Mouse (Mus musculus) lung, postnatal 0 days (tissue): ENCODE results near the gene Celf2. TPM values are rescaled to one million over a fixed set of nuclear protein-coding genes. Genes with fewer than 3 reads are reported as not detected.

Experiments used
- ATAC-seq: fragments of 200-750 bp; cut with Nextera tagmentation; 2 replicates; pipeline ENCODE4 v1.8.0; 2017; ENCODE audit warnings: moderate library complexity
- DNase-seq: peaks from one replicate; pipeline ENCODE4 v3.0.0-alpha.2; 2016; ENCODE audit warnings: low spot score
- H3K27ac ChIP-seq: fragments of 300-500 bp; sonication (generic); 2 replicates; pipeline ENCODE4 v1.5.1; 2014; ENCODE audit warnings: antibody characterized with exemption, mild to moderate bottlenecking, low read length, mixed read lengths
- H3K27me3 ChIP-seq: fragments of 300-500 bp; sonication (generic); replicated peaks from 2 replicates; pipeline ENCODE4 v1.6.1; 2014; ENCODE audit warnings: low read length, mixed read lengths; ENCODE audit not compliant: insufficient read depth
- H3K36me3 ChIP-seq: fragments of 300-500 bp; sonication (generic); 2 replicates; pipeline ENCODE4 v1.6.1; 2014; ENCODE audit warnings: low read length, mixed read lengths; ENCODE audit not compliant: insufficient read depth
- H3K4me1 ChIP-seq: fragments of 300-500 bp; sonication (generic); 2 replicates; pipeline ENCODE4 v1.6.1; 2014; ENCODE audit warnings: antibody characterized with exemption, low read depth, low read length, mixed read lengths; ENCODE audit not compliant: insufficient read depth
- H3K4me2 ChIP-seq: fragments of 300-500 bp; sonication (generic); replicated peaks from 2 replicates; pipeline ENCODE4 v1.6.1; 2014; ENCODE audit warnings: low read depth, mild to moderate bottlenecking, low read length, moderate library complexity, mixed read lengths
- H3K4me3 ChIP-seq: fragments of 300-500 bp; sonication (generic); 2 replicates; pipeline ENCODE4 v1.5.1; 2014; ENCODE audit warnings: low read depth, low read length
- H3K9ac ChIP-seq: fragments of 300-500 bp; sonication (generic); replicated peaks from 2 replicates; pipeline ENCODE4 v1.6.1; 2014; ENCODE audit warnings: low read depth, mild to moderate bottlenecking
- H3K9me3 ChIP-seq: fragments of 300-500 bp; sonication (generic); 2 replicates; pipeline ENCODE4 v1.6.1; 2016; ENCODE audit warnings: low read length, mixed read lengths
- CTCF ChIP-seq: IDR thresholded peaks from 2 replicates; pipeline ENCODE4 v1.5.1; 2016; ENCODE audit warnings: antibody characterized with exemption, mild to moderate bottlenecking
- EP300 ChIP-seq: IDR thresholded peaks from 2 replicates; pipeline ENCODE4 v1.6.1; 2016; ENCODE audit warnings: antibody characterized with exemption, mild to moderate bottlenecking, control low read depth
- WGBS: fragments of 180-500 bp; shearing (Covaris S2); extraction: QIAGEN DNeasy Blood & Tissue Kit; methylation state at CpG from one replicate; pipeline ENCODE4 v1.1.7; 2014; 5-methylcytosine and 5-hydroxymethylcytosine counted together
- polyA plus RNA-seq: library from polyadenylated mRNA; unstranded; fragments of >200 nt; fragmentation: Nextera tagmentation; extraction: Ambion mirVana; gene quantifications from 2 replicates; pipeline ENCODE4 v1.2.1, GENCODE M21; 2015

The Celf2 gene
- polyA plus RNA-seq, 1 experiment from 2014 or later = 49.6 TPM

DNA sequence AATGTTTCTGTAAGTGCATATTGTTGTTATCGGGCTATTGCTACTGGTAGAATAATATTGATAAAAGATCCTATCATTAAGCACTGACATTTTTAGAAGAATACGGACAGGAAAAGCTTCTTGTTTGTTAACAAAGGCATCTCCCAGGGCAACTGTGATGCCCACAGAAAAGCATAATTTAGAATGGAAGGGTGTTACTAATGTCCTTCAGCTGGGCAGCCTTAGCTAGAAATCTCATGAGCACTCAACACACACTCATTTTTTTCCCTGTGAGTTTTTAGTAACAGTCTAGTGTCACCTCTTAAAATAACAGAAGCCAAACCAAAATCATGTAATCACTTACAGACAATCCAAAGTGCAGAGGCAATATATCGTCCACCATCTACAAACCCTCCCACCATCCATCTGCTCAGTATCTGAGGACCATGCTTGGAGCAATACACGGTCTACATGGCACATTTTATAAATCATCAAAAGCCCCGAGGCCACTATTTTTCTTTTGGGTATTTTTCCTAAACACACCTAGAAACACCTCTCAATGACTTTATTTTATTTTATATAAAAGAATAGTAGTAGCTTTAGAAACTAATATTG, 713.3 kb downstream of the Celf2 start:
- H3K9ac ChIP-seq = no peak overlapping the region
- H3K27ac ChIP-seq = no peak overlapping the region
- ATAC-seq (no peak), DNase-seq (no peak)
- H3K4me1 ChIP-seq = peaks cover 5% of the 10 kb centered on the region; the same call in 1 of the 2 replicates
- no peaks in the 10 kb centered on the region for H3K36me3 ChIP-seq
- no peak overlapping the region for H3K4me2 ChIP-seq
- no peaks in the 10 kb centered on the region for H3K27me3 ChIP-seq
- WGBS = 45% methylated on average over 5 of the region's 5 CpGs
- no peaks in the 10 kb centered on the region for H3K9me3 ChIP-seq
- H3K4me3 ChIP-seq = no peak overlapping the region
- TF ChIP-seq CTCF (no peak), EP300 (no peak)

DNA sequence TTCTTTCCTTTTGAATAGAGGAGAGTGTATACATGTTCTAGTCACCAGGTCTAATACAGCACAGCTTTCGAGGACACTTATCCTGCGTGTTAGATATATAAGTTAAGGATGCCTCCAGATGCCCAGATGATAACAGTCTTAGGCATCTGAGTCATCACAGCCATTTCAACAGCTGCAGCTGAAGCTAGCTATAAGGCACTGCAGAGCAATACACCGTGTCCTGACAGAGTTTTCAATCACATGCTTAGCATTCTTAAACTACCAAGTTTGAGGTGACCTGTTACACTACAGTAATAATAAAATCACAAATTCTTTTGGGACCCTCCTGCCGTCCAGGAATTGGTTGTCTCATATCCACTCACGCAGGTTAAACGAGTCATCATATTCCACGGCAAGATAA, 714.5 kb downstream of the Celf2 start:
- no peak overlapping the region for H3K4me3 ChIP-seq
- no peaks in the 10 kb centered on the region for H3K36me3 ChIP-seq
- no peaks in the 10 kb centered on the region for H3K27me3 ChIP-seq
- H3K27ac ChIP-seq = no peak overlapping the region
- DNase-seq (no peak), ATAC-seq (no peak)
- H3K9ac ChIP-seq = no peak overlapping the region
- no peaks in the 10 kb centered on the region for H3K9me3 ChIP-seq
- 64% methylated on average over 7 of the region's 7 CpGs for WGBS
- peaks cover 5% of the 10 kb centered on the region; the same call in 1 of the 2 replicates for H3K4me1 ChIP-seq
- no peak for TF ChIP-seq EP300
- TF ChIP-seq CTCF = no peak
- no peak overlapping the region for H3K4me2 ChIP-seq

GRCm38 (mm10) chr2:6790876-6791275, 718.5 kb downstream of the Celf2 start:
- Histone ChIP-seq H3K4me2 (no peak overlapping the region), H3K9me3 (no peaks in the 10 kb centered on the region), H3K27me3 (no peaks in the 10 kb centered on the region), H3K36me3 (no peaks in the 10 kb centered on the region), H3K9ac (no peak overlapping the region), H3K27ac (no peak overlapping the region), H3K4me1 (peaks cover 5% of the 10 kb centered on the region; the same call in 1 of the 2 replicates), H3K4me3 (no peak overlapping the region)
- DNase-seq = no peak
- WGBS = 83% methylated on average over 2 of the region's 2 CpGs
- ATAC-seq = no peak
- TF ChIP-seq CTCF (no peak), EP300 (no peak)

DNA sequence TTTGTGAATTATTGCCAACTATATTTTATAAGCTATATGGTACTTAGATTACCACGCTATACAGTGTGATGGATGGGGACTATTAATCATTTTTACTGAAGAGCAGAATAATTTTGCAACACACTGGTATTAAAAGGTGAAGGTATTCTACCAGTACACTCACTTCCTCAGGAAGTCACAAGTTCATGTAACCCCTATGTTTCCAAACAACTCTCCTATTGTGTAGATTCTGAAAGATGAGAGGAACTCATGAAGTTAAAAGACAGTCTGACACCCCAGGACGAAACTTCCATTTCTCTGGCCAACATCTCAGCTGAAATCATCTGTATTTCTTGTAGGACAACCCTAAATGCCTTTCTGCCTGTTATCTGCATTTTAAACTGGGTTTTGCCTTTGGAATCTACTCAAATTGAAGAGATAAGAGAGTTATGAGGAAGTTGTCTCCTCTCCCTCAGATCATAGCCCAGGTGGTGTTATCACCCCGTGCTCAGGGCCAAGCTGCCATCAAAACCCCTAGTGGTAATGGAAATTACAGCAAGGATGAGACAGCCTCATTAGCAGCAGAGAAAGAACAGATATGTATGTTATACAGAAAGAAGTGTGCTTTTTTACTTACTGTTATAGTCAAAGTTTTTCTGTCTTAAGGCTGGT, 722.7 kb downstream of the Celf2 start:
- 58% methylated on average over 3 of the region's 3 CpGs for WGBS
- Histone ChIP-seq H3K9me3 (no peaks in the 10 kb centered on the region), H3K4me3 (no peak overlapping the region), H3K9ac (no peak overlapping the region), H3K36me3 (no peaks in the 10 kb centered on the region), H3K4me2 (no peak overlapping the region), H3K27ac (no peak overlapping the region), H3K27me3 (no peaks in the 10 kb centered on the region), H3K4me1 (no peaks in the 10 kb centered on the region)
- TF ChIP-seq EP300 (no peak), CTCF (peak; percentile 43)
- ATAC-seq (no peak), DNase-seq (no peak)

- Histone ChIP-seq H3K9ac (no peak overlapping the region), H3K4me1 (no peaks in the 10 kb centered on the region), H3K36me3 (no peaks in the 10 kb centered on the region), H3K9me3 (no peaks in the 10 kb centered on the region), H3K27ac (no peak overlapping the region), H3K4me2 (no peak overlapping the region), H3K4me3 (no peak overlapping the region), H3K27me3 (no peaks in the 10 kb centered on the region)
- ATAC-seq (no peak), DNase-seq (no peak)
- no peak for TF ChIP-seq EP300
- no peak for TF ChIP-seq CTCF
- WGBS = 93% methylated on average over 2 of the region's 2 CpGs
These were observed 739.1 kb downstream of the Celf2 start for GRCm38 (mm10) chr2:6770214-6770613.

DNA sequence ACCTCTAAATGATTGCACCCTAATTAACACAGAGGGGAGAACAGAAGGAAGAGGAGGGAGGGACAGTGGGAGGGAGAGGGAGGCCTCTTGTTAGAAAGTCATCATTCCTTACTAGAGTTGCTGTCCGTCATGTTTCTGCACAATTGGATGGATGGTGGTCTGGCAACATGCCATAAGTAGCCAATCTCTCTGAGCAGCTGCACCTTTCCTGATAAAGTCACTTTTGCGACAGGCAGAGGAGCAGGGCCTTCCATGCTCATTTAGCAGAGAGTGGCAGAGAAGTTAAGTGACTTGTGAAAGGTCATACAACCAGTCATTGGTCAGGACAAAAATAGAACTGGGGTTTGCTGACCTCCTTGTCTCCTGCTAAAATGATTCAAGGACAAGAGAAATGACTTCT, 747.0 kb downstream of the Celf2 start:
- no peak overlapping the region for H3K4me3 ChIP-seq
- TF ChIP-seq CTCF = no peak
- TF ChIP-seq EP300 = no peak
- no peaks in the 10 kb centered on the region for H3K4me1 ChIP-seq
- WGBS = 29% methylated on average over 2 of the region's 2 CpGs
- no peaks in the 10 kb centered on the region for H3K27me3 ChIP-seq
- no peak overlapping the region for H3K27ac ChIP-seq
- no peaks in the 10 kb centered on the region for H3K9me3 ChIP-seq
- DNase-seq (no peak), ATAC-seq (no peak)
- H3K36me3 ChIP-seq = no peaks in the 10 kb centered on the region
- no peak overlapping the region for H3K9ac ChIP-seq
- no peak overlapping the region for H3K4me2 ChIP-seq
